Mouse (Mus musculus) lung, embryonic 15.5 days (tissue): ENCODE measurements around the gene Hist1h3a. TPM values are rescaled to one million over a fixed set of nuclear protein-coding genes. Genes with fewer than 3 reads are reported as not detected.
"Not testable (repeated sequence)": the region's sequence is repeated elsewhere in the genome, so short reads cannot be mapped to it uniquely, and the experiment has no call there.

Experiments
- ATAC-seq: fragments of 200-750 bp; cut with Nextera tagmentation; 2 replicates; pipeline ENCODE4 v1.8.0; 2017; ENCODE audit warnings: moderate number of reproducible peaks, borderline replicate concordance; ENCODE audit not compliant: low FRiP score, low TSS enrichment; ENCODE audit errors: extremely low read depth
- H3K27ac ChIP-seq: fragments of 300-500 bp; sonication (generic); 2 replicates; pipeline ENCODE4 v1.5.1; 2015; ENCODE audit warnings: moderate library complexity, mild to moderate bottlenecking, inconsistent platforms
- H3K27me3 ChIP-seq: fragments of 300-500 bp; sonication (generic); 2 replicates; pipeline ENCODE4 v1.6.1; 2015; ENCODE audit warnings: inconsistent platforms
- H3K36me3 ChIP-seq: fragments of 300-500 bp; sonication (generic); 2 replicates; pipeline ENCODE4 v1.6.1; 2015; ENCODE audit warnings: inconsistent platforms
- H3K4me1 ChIP-seq: fragments of 300-500 bp; sonication (generic); 2 replicates; pipeline ENCODE4 v1.6.1; 2015; ENCODE audit warnings: inconsistent platforms
- H3K4me2 ChIP-seq: fragments of 300-500 bp; sonication (generic); 2 replicates; pipeline ENCODE4 v1.6.1; 2015; ENCODE audit warnings: inconsistent platforms, mild to moderate bottlenecking, moderate library complexity
- H3K4me3 ChIP-seq: fragments of 300-500 bp; sonication (generic); 2 replicates; pipeline ENCODE4 v1.5.1; 2015; ENCODE audit warnings: mild to moderate bottlenecking, inconsistent platforms
- H3K9ac ChIP-seq: fragments of 300-500 bp; sonication (generic); 2 replicates; pipeline ENCODE4 v1.6.1; 2015; ENCODE audit warnings: inconsistent platforms
- H3K9me3 ChIP-seq: fragments of 300-500 bp; sonication (generic); 2 replicates; pipeline ENCODE4 v1.6.1; 2016; ENCODE audit warnings: inconsistent platforms
- WGBS: fragments of 180-500 bp; shearing (Covaris S2); methylation state at CpG from one replicate; pipeline ENCODE4 v1.1.7; 2015; 5-methylcytosine and 5-hydroxymethylcytosine counted together
- polyA plus RNA-seq: library from polyadenylated mRNA; unstranded; fragments of >200 nt; fragmentation: Nextera tagmentation; extraction: Ambion mirVana; gene quantifications from 2 replicates; pipeline ENCODE4 v1.2.1, GENCODE M21; 2015

Gene Hist1h3a
- polyA plus RNA-seq, 1 experiment from 2014 or later, result 8.5 TPM

- H3K27ac ChIP-seq, result peak within 1 kb of the TSS; percentile 100
- 1% methylated on average over 38 of the region's 38 CpGs for WGBS
- H3K27me3 ChIP-seq, result no peaks in the 10 kb centered on the region
- H3K36me3 ChIP-seq, result no peaks in the 10 kb centered on the region
- H3K4me3 ChIP-seq, result peak within 1 kb of the TSS; percentile 64
- peak within 1 kb of the TSS; percentile 95 for H3K4me2 ChIP-seq
- ATAC-seq, result peak; percentile 95
- H3K9ac ChIP-seq, result peak within 1 kb of the TSS; percentile 96
- peaks cover 9% of the 10 kb centered on the region; the same call in 1 of the 2 replicates for H3K4me1 ChIP-seq
- no peaks in the 10 kb centered on the region for H3K9me3 ChIP-seq
These were observed 23.5 kb downstream of the Hist1h3a start, which contains the start of gene Hist1h1c for GRCm38 (mm10) chr13:23738677-23739068. TSS of gene Hist1h1c (plus strand) at chr13:23738808.

- Histone ChIP-seq H3K9ac (0 out of 2 replicates have a peak overlapping the region, but pooled peaks have one; percentile 96), H3K9me3 (no peaks in the 10 kb centered on the region), H3K36me3 (no peaks in the 10 kb centered on the region), H3K4me3 (peak overlapping the region; percentile 64; the same call in 1 of the 2 replicates), H3K4me1 (peaks cover 9% of the 10 kb centered on the region; the same call in 1 of the 2 replicates), H3K4me2 (peak overlapping the region; percentile 95), H3K27me3 (no peaks in the 10 kb centered on the region), H3K27ac (peak overlapping the region; percentile 100)
- 23% methylated on average over 4 of the region's 4 CpGs for WGBS
- ATAC-seq, result no peak
These were observed 24.1 kb downstream of the Hist1h3a start for GRCm38 (mm10) chr13:23738041-23738440.

- Histone ChIP-seq H3K4me1 (peaks cover 12% of the 10 kb centered on the region), H3K9ac (no peak overlapping the region), H3K9me3 (no peaks in the 10 kb centered on the region), H3K27me3 (no peaks in the 10 kb centered on the region), H3K4me2 (no peak overlapping the region), H3K36me3 (no peaks in the 10 kb centered on the region), H3K4me3 (no peak overlapping the region), H3K27ac (no peak overlapping the region)
- no peak for ATAC-seq
- 91% methylated on average over 5 of the region's 5 CpGs for WGBS
These were observed 25.1 kb downstream of the Hist1h3a start for GRCm38 (mm10) chr13:23737091-23737490.

- H3K4me1 ChIP-seq, result peaks cover 7% of the 10 kb centered on the region
- H3K27me3 ChIP-seq, result no peaks in the 10 kb centered on the region
- WGBS, result 20% methylated on average over 8 of the region's 8 CpGs
- H3K9ac ChIP-seq, result no peak overlapping the region
- ATAC-seq, result no peak
- H3K4me2 ChIP-seq, result no peak overlapping the region
- no peaks in the 10 kb centered on the region for H3K9me3 ChIP-seq
- H3K4me3 ChIP-seq, result no peak overlapping the region
- no peak overlapping the region for H3K27ac ChIP-seq
- H3K36me3 ChIP-seq, result no peaks in the 10 kb centered on the region
These were observed 29.9 kb downstream of the Hist1h3a start for GRCm38 (mm10) chr13:23732156-23732804.

DNA sequence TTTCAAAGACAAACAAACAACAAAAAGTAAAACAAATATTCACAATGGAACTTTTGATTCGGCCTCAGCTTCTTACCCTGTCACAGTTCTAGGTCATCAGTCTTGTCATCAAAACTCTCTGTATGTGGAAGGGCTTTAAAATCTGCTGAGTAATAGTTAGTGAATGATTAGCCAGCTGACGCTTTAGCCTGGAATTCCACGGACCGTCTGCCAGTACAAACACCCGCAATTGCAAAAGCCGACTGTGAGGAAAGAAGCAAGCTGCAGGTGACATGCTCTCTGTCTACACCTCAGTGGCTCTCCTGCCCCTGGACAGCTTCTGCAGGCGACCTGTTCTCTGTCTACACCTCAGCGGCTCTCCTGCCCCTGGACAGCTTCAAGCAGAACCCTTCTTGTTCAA is 31.7 kb downstream of the Hist1h3a start:
- H3K27me3 ChIP-seq, result no peaks in the 10 kb centered on the region
- H3K4me1 ChIP-seq, result peaks cover 7% of the 10 kb centered on the region
- WGBS, result 17% methylated on average over 8 of the region's 8 CpGs
- H3K4me3 ChIP-seq, result no peak overlapping the region
- ATAC-seq, result no peak
- no peaks in the 10 kb centered on the region for H3K9me3 ChIP-seq
- H3K36me3 ChIP-seq, result no peaks in the 10 kb centered on the region
- no peak overlapping the region for H3K9ac ChIP-seq
- H3K27ac ChIP-seq, result no peak overlapping the region
- no peak overlapping the region for H3K4me2 ChIP-seq

DNA sequence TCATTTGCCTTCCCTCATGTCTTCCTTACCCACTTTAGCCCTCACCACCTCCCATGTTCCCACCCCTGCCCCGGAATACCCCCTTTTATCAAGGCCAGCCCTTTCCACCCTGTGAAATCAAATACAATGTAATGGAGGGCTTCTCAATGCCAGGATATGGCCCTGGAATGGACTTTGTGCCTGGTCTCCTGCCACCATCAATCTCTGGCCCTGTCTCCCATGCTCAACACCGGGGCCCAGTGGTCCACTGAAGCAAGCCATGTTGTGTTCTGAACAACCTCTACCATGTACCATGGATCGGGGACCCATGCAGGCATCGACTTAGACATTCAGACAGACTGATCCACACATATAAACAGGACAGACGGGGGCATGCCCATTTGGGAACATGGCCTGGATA is 32.5 kb downstream of the Hist1h3a start:
- no peak overlapping the region for H3K9ac ChIP-seq
- H3K9me3 ChIP-seq, result no peaks in the 10 kb centered on the region
- no peaks in the 10 kb centered on the region for H3K36me3 ChIP-seq
- H3K27me3 ChIP-seq, result no peaks in the 10 kb centered on the region
- no peak overlapping the region for H3K4me3 ChIP-seq
- peaks cover 9% of the 10 kb centered on the region for H3K4me1 ChIP-seq
- H3K4me2 ChIP-seq, result no peak overlapping the region
- ATAC-seq, result no peak; the same call in 1 of the 2 replicates
- H3K27ac ChIP-seq, result no peak overlapping the region
- WGBS, result 88% methylated on average over 5 of the region's 5 CpGs

DNA sequence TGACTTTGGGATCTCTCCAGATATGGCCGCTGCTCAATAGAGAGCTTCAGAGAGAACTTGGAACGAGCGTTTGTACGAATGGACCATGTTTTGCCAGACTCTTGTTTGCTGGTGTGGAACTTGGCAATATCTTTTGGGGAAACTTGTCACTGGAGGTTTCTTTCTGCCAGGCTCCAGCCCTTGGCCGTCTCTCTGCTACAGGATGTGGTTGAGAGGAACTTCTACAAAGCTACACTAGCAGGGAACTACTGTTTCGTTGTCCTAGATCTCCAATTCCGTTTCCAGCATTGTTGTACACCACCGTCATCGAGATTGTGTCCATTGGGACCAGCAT is 33.0 kb downstream of the Hist1h3a start:
- WGBS, result 92% methylated on average over 9 of the region's 9 CpGs
- Histone ChIP-seq H3K4me1 (peaks cover 11% of the 10 kb centered on the region), H3K4me2 (no peak overlapping the region), H3K27ac (no peak overlapping the region), H3K9ac (no peak overlapping the region), H3K9me3 (no peaks in the 10 kb centered on the region), H3K27me3 (no peaks in the 10 kb centered on the region), H3K36me3 (no peaks in the 10 kb centered on the region), H3K4me3 (no peak overlapping the region)
- ATAC-seq, result no peak

DNA sequence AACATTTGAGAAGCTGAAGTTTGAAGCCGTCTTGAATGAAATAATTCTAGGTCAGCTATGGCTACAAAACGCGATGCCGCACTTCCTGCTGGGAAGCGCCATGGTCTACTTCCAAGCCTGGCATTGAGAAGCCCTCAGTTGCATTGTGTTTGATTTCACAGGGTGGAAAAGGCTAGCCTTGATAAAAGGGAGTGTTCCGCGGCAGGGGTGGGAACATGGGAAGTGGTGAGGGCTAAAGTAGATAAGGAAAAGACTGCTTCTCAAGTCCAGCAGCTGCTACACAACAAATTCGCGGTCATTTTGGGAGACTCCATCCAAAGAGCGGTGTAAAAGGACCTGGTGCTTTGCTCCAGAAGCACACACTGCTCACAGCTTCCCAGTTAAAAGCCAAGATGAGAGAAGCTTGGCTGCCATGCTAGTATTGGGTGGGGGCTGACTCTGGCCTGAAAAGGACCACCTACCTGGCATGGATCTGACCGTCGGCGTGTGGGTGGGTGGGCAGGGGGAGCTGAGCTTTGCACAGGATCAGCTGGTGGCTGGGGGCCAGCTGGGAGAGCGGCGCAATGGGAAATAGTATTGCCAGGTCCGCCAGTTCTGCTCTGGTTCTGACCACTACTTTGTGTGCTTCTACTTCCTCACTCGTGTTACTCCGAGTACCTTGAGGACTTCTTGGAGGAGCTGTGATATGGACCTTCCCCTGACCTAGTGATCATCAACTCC is 33.6 kb downstream of the Hist1h3a start:
- Histone ChIP-seq H3K27ac (no peak overlapping the region), H3K27me3 (no peaks in the 10 kb centered on the region), H3K4me3 (no peak overlapping the region), H3K9me3 (no peaks in the 10 kb centered on the region), H3K9ac (no peak overlapping the region), H3K4me2 (no peak overlapping the region), H3K36me3 (no peaks in the 10 kb centered on the region), H3K4me1 (peaks cover 11% of the 10 kb centered on the region)
- WGBS, result 90% methylated on average over 18 of the region's 18 CpGs
- ATAC-seq, result no peak

DNA sequence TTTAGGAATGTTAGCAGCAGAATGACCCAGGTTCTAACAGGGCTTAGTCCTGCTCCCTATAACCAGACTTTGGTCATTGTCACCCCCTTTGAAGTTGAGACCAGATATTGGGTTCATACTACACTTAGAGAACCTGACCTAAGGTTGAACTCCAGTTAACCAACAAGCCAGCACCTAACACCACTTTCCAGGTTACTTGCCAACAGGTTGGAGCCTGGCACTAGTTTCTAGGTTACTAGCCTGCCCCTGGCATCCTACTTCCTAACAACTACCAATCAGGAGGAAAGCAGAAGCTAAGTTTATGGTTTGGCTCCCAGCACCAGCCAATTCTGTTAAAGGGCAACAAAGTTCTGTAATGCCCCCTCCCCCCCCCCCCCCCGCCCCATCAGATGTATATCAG is 37.0 kb downstream of the Hist1h3a start:
- no peak overlapping the region for H3K27ac ChIP-seq
- ATAC-seq, result no peak
- 0 out of 2 replicates have a peak, but pooled peaks cover 4% of the 10 kb centered on the region for H3K4me1 ChIP-seq
- H3K27me3 ChIP-seq, result no peaks in the 10 kb centered on the region
- no peaks in the 10 kb centered on the region for H3K9me3 ChIP-seq
- no CpG with 5 or more reads among the region's 1 CpGs for WGBS
- no peaks in the 10 kb centered on the region for H3K36me3 ChIP-seq
- H3K4me2 ChIP-seq, result no peak overlapping the region
- H3K4me3 ChIP-seq, result no peak overlapping the region
- H3K9ac ChIP-seq, result no peak overlapping the region

DNA sequence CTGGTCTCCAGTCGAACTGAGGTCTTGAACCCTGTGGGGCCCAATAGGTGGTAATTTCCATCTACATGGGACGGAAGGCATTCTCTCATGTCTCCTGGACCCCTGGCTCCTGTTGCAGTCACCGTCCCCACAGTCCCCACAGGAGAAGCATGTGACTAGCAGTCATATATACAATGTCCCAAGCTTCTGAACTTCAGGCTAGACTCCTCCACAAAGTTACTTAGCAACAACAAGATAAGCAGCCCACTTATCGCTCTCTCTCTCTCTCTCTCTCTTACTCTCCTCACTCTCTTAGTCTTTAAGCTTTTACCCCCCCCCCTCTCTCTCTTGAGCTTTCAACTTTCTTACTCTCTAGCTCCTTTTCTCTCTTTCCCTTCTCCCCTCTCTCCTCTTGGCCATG is 37.9 kb downstream of the Hist1h3a start:
- no peak overlapping the region for H3K4me3 ChIP-seq
- H3K9me3 ChIP-seq, result no peaks in the 10 kb centered on the region
- H3K9ac ChIP-seq, result no peak overlapping the region
- 57% methylated on average over 4 of the region's 4 CpGs for WGBS
- 0 out of 2 replicates have a peak, but pooled peaks cover 4% of the 10 kb centered on the region for H3K4me1 ChIP-seq
- H3K27me3 ChIP-seq, result no peaks in the 10 kb centered on the region
- H3K36me3 ChIP-seq, result no peaks in the 10 kb centered on the region
- H3K4me2 ChIP-seq, result no peak overlapping the region
- H3K27ac ChIP-seq, result no peak overlapping the region
- peak; percentile 67; the same call in 1 of the 2 replicates for ATAC-seq

- not testable (repeated sequence) for H3K9me3 ChIP-seq, ATAC-seq, H3K27me3 ChIP-seq, H3K9ac ChIP-seq, H3K36me3 ChIP-seq, H3K4me2 ChIP-seq, H3K4me3 ChIP-seq, H3K27ac ChIP-seq, H3K4me1 ChIP-seq
- 8% methylated on average over 2 of the region's 2 CpGs for WGBS
These were observed 44.5 kb downstream of the Hist1h3a start for GRCm38 (mm10) chr13:23717593-23718245.

DNA sequence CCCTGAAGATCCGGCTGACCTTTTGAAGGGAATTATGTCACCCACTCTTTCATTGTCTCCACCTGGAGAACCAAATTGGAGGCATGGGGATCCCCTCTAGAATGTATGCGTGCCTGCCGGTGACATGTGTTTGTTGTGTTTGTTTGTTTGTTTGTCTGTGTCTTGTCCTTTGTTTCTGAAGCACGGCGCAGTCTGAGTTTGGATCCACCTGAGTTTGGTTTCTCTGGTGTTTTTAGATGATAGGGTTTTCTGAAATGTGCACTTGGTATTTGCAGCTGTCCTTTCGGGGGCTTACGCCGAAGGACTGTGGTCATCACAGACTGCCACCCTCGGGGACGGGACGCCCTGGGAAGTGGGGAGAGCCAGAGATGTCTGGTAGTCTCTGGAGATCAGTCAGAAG is 45.0 kb downstream of the Hist1h3a start:
- 44% methylated on average over 11 of the region's 11 CpGs for WGBS

More for the DNA sequence above, 45.0 kb downstream of the Hist1h3a start:
- Histone ChIP-seq H3K4me2 (no peak overlapping the region), H3K9ac (no peak overlapping the region), H3K36me3 (no peaks in the 10 kb centered on the region), H3K4me3 (no peak overlapping the region), H3K4me1 (no peaks in the 10 kb centered on the region), H3K27me3 (no peaks in the 10 kb centered on the region), H3K27ac (no peak overlapping the region), H3K9me3 (no peaks in the 10 kb centered on the region)
- ATAC-seq, result no peak
